Mouse (Mus musculus): Measurements from ENCODE around the gene Gm10226. TPM values are rescaled to one million over a fixed set of nuclear protein-coding genes. Genes with fewer than 3 reads are reported as not detected.
A peak's percentile ranks its signal among the peaks of the same experiment; 100 is the strongest.

Gm10226 gene
- total and polyA plus RNA-seq, 3 experiments: 2.2 to 2.4 TPM; not detected in 1

DNA sequence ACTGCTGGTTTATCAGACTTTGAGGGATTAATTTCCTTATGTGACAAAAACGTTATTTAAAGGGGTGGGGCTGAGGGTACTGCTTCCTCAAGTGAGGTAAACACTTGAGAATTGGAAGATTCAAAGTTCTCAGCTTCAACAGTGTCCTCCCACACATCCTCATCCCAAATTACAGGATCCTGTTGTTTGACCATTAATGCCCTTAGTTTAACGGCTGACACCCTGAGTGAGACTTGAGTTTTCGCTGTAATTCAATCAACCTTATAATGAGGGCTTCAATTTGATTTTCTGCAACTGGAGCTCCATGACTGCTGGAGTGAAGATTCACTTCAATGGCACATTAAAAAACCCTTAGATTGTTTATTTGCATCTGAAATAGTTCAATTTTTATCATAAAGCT lies 1.7 kb downstream of the Gm10226 start:
- Histone ChIP-seq H3K27me3 (ENCODE audit: control insufficient read depth, insufficient read depth, low read length) (no peaks in the 10 kb centered on the region), H3K27ac (no peak overlapping the region), H3K4me3 (no peak overlapping the region), H3K36me3 (ENCODE audit: control insufficient read depth, insufficient read depth, low read length) (no peaks in the 10 kb centered on the region), H3K4me1 (ENCODE audit: control insufficient read depth, insufficient read depth, low read length) (no peaks in the 10 kb centered on the region), H3K9ac (ENCODE audit: low read depth, low read length) (no peak overlapping the region), H3K79me2 (replicated peaks; ENCODE audit: control insufficient read depth, insufficient read depth, low read length) (no peaks in the 10 kb centered on the region)
- WGBS: 63% methylated on average over 3 of the region's 3 CpGs
- DNase-seq: no peak
- no peak for TF ChIP-seq POLR2A (IDR thresholded peaks at IDR 0.05; ENCODE audit: insufficient read depth, low read depth, low read length)
- no peak for TF ChIP-seq CTCF (IDR thresholded peaks at IDR 0.05)
- no peak for TF ChIP-seq EP300 (IDR thresholded peaks at IDR 0.05; ENCODE audit: insufficient read depth, low read depth, low read length)
- intact Hi-C loops (cut with DNase I): loop anchor here (2.0 kb wide), 1 partner anchor 31 kb away; no protein-coding TSS in a partner anchor

DNA sequence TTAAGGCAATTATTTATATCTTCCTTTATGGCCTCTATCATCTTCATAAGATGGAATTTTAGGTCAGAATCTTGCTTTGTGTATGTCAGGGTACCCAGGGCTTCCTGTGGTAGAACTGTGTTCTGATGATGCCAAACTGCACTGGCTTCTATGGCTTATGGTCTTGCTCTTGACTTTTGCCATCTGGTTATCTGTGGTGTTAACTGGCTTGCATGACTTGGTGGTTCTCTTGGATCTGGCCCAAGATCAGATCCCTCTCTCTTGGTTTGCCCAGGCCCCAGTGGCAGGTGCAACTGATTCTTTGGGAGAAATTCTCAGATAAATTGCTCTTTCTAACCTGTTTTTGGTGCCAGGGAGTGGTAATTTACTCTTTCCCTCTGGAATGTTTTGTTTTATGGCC lies 4.4 kb downstream of the Gm10226 start:
- intact Hi-C loops (cut with DNase I): no loop called here

DNA sequence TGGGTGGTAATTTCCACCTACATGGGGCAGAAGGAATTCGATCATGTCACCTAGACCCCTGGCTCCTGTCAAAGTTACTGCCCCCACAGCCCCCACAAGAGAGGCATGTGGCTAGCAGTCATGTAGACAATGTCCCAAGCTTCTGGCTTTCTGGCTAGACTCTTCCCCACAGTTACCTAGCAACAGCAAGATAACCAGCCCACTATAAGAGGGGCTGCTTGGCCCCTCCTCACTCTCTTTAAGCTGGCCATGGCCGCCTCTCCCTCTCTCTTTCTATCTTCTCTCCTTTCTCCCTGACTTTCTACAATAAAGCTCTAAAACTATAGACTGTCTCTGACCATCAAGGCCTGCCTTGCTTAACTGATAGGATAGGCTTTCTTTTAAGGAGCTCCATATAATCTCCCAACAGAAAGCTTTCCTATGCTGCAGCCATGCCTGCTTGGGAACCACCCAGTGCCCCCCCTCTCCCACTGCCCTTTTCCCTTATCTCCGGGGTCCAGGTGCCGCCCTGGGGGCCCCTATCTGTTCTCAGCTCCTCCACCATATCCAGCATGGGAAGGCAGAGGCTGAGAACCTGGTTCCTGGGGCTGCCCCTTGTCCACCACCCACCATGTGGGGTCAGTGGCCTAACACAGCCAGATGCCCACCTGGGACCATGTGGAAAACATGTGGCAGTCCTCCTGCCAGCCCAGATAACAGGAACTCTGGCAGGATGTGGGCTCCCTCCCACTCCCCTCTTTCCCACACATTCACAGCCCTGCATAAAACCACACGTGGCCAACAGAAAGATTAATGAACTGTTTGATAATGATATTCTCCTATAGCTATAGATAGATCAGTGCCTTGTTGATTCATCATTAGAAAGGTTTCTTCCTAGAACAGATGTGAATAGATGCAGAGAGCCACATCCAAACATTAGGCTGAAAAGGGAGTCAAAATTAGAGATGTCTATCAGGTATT lies 10.9 kb downstream of the Gm10226 start:
- DNase-seq: no peak
- Histone ChIP-seq H3K79me2 (replicated peaks; ENCODE audit: control insufficient read depth, insufficient read depth, low read length) (no peaks in the 10 kb centered on the region), H3K9ac (ENCODE audit: low read depth, low read length) (no peak overlapping the region), H3K27ac (no peak overlapping the region), H3K27me3 (ENCODE audit: control insufficient read depth, insufficient read depth, low read length) (no peaks in the 10 kb centered on the region), H3K4me3 (no peak overlapping the region), H3K4me1 (ENCODE audit: control insufficient read depth, insufficient read depth, low read length) (peaks cover 2% of the 10 kb centered on the region), H3K36me3 (ENCODE audit: control insufficient read depth, insufficient read depth, low read length) (no peaks in the 10 kb centered on the region)
- no peak for TF ChIP-seq CTCF (IDR thresholded peaks at IDR 0.05)
- intact Hi-C loops (cut with DNase I): no loop called here
- 21% methylated on average over 5 of the region's 5 CpGs for WGBS

More for the DNA sequence above, 4.4 kb downstream of the Gm10226 start:
- Histone ChIP-seq H3K27ac (no peak overlapping the region), H3K9ac (ENCODE audit: low read depth, low read length) (no peak overlapping the region), H3K27me3 (ENCODE audit: control insufficient read depth, insufficient read depth, low read length) (no peaks in the 10 kb centered on the region), H3K4me1 (ENCODE audit: control insufficient read depth, insufficient read depth, low read length) (no peaks in the 10 kb centered on the region), H3K4me3 (no peak overlapping the region), H3K79me2 (replicated peaks; ENCODE audit: control insufficient read depth, insufficient read depth, low read length) (no peaks in the 10 kb centered on the region), H3K36me3 (ENCODE audit: control insufficient read depth, insufficient read depth, low read length) (no peaks in the 10 kb centered on the region)
- TF ChIP-seq POLR2A (IDR thresholded peaks at IDR 0.05; ENCODE audit: insufficient read depth, low read depth, low read length): no peak
- DNase-seq: no peak

DNA sequence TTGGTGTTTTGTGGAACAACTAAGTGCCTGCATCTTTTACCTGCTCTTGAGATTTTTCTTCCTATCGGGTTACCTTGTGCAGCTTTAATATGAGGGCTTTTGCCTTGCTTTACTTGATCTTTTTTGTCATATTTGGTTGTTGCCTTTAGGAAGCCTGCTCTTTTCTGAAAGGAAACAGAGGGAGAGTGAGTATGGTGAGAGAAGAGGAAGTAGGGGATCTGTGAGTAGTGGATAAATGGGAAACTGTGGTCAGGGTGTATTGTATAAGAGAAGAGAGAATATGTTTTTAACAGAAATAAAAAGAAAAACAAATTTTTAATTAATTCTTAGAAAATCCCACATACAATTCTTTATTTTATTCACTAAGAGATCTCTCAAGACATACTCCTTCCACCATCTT lies 11.8 kb downstream of the Gm10226 start:
- Histone ChIP-seq H3K79me2 (replicated peaks; ENCODE audit: control insufficient read depth, insufficient read depth, low read length) (no peaks in the 10 kb centered on the region), H3K9ac (ENCODE audit: low read depth, low read length) (no peak overlapping the region), H3K36me3 (ENCODE audit: control insufficient read depth, insufficient read depth, low read length) (no peaks in the 10 kb centered on the region; the same call in 1 of the 2 replicates), H3K4me3 (no peak overlapping the region), H3K27ac (no peak overlapping the region), H3K27me3 (ENCODE audit: control insufficient read depth, insufficient read depth, low read length) (no peaks in the 10 kb centered on the region), H3K4me1 (ENCODE audit: control insufficient read depth, insufficient read depth, low read length) (peaks cover 2% of the 10 kb centered on the region)
- WGBS: 45% methylated on average over 1 of the region's 1 CpGs
- intact Hi-C loops (cut with DNase I): no loop called here
- TF ChIP-seq POLR2A (IDR thresholded peaks at IDR 0.05; ENCODE audit: insufficient read depth, low read depth, low read length): no peak
- TF ChIP-seq EP300 (IDR thresholded peaks at IDR 0.05; ENCODE audit: insufficient read depth, low read depth, low read length): no peak
- no peak for TF ChIP-seq CTCF (IDR thresholded peaks at IDR 0.05)
- no peak for DNase-seq

DNA sequence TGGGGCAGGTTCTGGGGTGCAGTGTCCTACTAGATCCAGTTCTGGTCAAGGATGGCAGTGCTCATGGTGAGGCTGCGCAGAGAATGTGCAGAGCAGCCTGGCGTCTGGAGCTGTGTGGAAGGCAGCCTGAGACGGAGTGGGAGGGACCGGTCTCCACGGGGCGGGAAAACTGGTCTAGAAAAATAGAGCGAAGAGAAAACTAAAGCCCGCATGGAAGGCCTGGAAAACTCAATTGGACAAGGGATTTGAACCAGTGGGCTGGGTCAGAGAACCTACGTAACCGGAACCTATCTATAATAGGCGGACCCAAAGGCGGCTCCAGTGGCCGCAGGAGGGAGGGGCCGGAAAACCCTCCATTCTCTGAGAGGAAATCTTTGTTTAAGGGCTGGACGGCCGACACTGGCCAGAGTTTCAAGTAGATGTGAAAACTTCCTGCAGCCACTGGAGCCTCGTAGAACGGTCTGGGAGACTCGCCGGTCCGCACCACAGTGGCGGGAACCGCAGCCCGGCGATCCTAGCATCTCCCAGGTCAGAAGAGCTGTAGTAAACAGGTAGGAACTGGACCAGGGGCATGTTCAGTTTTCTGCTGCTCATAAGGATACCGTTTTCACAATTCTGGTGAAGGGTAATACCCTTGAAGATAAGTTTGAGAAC lies 15.8 kb downstream of the Gm10226 start, which contains the start of gene Zfp760:
Gene Zfp760 (plus strand): TSS at position 399 of the 654 bp plus-strand sequence.
- intact Hi-C loops (cut with DNase I): loop anchor here (2.0 kb wide), 1 partner anchor 25 kb away; no protein-coding TSS in a partner anchor
- peak; percentile 86 to 91 for DNase-seq
- peaks cover 2% of the 10 kb centered on the region for H3K4me1 ChIP-seq (ENCODE audit: control insufficient read depth, insufficient read depth, low read length)
- no peaks in the 10 kb centered on the region; the same call in none of the 2 replicates for H3K36me3 ChIP-seq (ENCODE audit: control insufficient read depth, insufficient read depth, low read length)
- TF ChIP-seq CTCF (IDR thresholded peaks at IDR 0.05) (no peak), POLR2A (IDR thresholded peaks at IDR 0.05; ENCODE audit: insufficient read depth, low read depth, low read length) (peak; percentile 82), EP300 (IDR thresholded peaks at IDR 0.05; ENCODE audit: insufficient read depth, low read depth, low read length) (0 out of 2 replicates have a peak, but pooled peaks have one; percentile 41)
- H3K27me3 ChIP-seq (ENCODE audit: control insufficient read depth, insufficient read depth, low read length): no peaks in the 10 kb centered on the region
- peak within 1 kb of the TSS; percentile 67 for H3K9ac ChIP-seq (ENCODE audit: low read depth, low read length)
- H3K79me2 ChIP-seq (replicated peaks; ENCODE audit: control insufficient read depth, insufficient read depth, low read length): no peaks in the 10 kb centered on the region
- H3K27ac ChIP-seq: peak within 1 kb of the TSS; percentile 90
- H3K4me3 ChIP-seq: peak within 1 kb of the TSS; percentile 65
- 3% methylated on average over 26 of the region's 26 CpGs for WGBS
